Mouse (Mus musculus): Measurements from ENCODE around the gene Mrpl9. TPM values are rescaled to one million over a fixed set of nuclear protein-coding genes. Genes with fewer than 3 reads are reported as not detected.

Mrpl9 gene
- total RNA-seq (2022) = 10 to 100 TPM; 57.4 to 69.0 (median 61.9) TPM

- peak; percentile 91 for DNase-seq (ENCODE audit: low spot score)
Measured at GRCm38 (mm10) chr3:94442951-94443596, at the start of gene Mrpl9. Mrpl9 (plus strand) TSS chr3:94443318.

- no peak for DNase-seq (ENCODE audit: low spot score)
Measured at GRCm38 (mm10) chr3:94396336-94396735, 46.8 kb upstream of the Mrpl9 start.

- no peak for DNase-seq (ENCODE audit: low spot score)
Measured at GRCm38 (mm10) chr3:94396851-94397250, 46.3 kb upstream of the Mrpl9 start.

- no peak for DNase-seq (ENCODE audit: low spot score)
Measured at GRCm38 (mm10) chr3:94398217-94398616, 44.9 kb upstream of the Mrpl9 start, which contains the start of gene Lingo4. Lingo4 (plus strand) TSS chr3:94398517.

GRCm38 (mm10) chr3:94398943-94399481, 44.1 kb upstream of the Mrpl9 start:
- no peak for DNase-seq (ENCODE audit: low spot score)

- no peak for DNase-seq (ENCODE audit: low spot score)
Measured at GRCm38 (mm10) chr3:94399663-94400310, 43.3 kb upstream of the Mrpl9 start.

- DNase-seq (ENCODE audit: low spot score) = no peak
Measured at GRCm38 (mm10) chr3:94402451-94402850, 40.7 kb upstream of the Mrpl9 start.

- DNase-seq (ENCODE audit: low spot score) = no peak
Measured at GRCm38 (mm10) chr3:94404366-94405054, 38.6 kb upstream of the Mrpl9 start.

GRCm38 (mm10) chr3:94405561-94405960, 37.6 kb upstream of the Mrpl9 start:
- DNase-seq (ENCODE audit: low spot score) = no peak

GRCm38 (mm10) chr3:94412530-94412929, 30.6 kb upstream of the Mrpl9 start:
- no peak for DNase-seq (ENCODE audit: low spot score)

- peak; percentile 91 for DNase-seq (ENCODE audit: low spot score)
Measured at GRCm38 (mm10) chr3:94413031-94413679, 30.0 kb upstream of the Mrpl9 start, which contains the start of gene Tdrkh. Tdrkh (plus strand) TSS chr3:94413273.

GRCm38 (mm10) chr3:94430980-94431379, 12.1 kb upstream of the Mrpl9 start:
- no peak for DNase-seq (ENCODE audit: low spot score)

- no peak for DNase-seq (ENCODE audit: low spot score)
Measured at GRCm38 (mm10) chr3:94434305-94434704, 8.8 kb upstream of the Mrpl9 start.

GRCm38 (mm10) chr3:94436420-94436819, 6.7 kb upstream of the Mrpl9 start:
- DNase-seq (ENCODE audit: low spot score) = no peak

GRCm38 (mm10) chr3:94441182-94441581, 1.9 kb upstream of the Mrpl9 start:
- DNase-seq (ENCODE audit: low spot score) = no peak

GRCm38 (mm10) chr3:94443597-94443964, 463 bp downstream of the Mrpl9 start, which contains the start of gene Oaz3:
Oaz3 (minus strand) TSS chr3:94443915.
- no peak for DNase-seq (ENCODE audit: low spot score)

- DNase-seq (ENCODE audit: low spot score) = no peak
Measured at GRCm38 (mm10) chr3:94449377-94449776, 6.3 kb downstream of the Mrpl9 start.

- DNase-seq (ENCODE audit: low spot score) = peak; percentile 77
Measured at GRCm38 (mm10) chr3:94456529-94457000, 13.4 kb downstream of the Mrpl9 start.

GRCm38 (mm10) chr3:94457055-94457454, 13.9 kb downstream of the Mrpl9 start:
- no peak for DNase-seq (ENCODE audit: low spot score)

GRCm38 (mm10) chr3:94459834-94460233, 16.7 kb downstream of the Mrpl9 start:
- DNase-seq (ENCODE audit: low spot score) = no peak

GRCm38 (mm10) chr3:94463926-94464578, 20.9 kb downstream of the Mrpl9 start:
- DNase-seq (ENCODE audit: low spot score) = no peak
